Mouse (Mus musculus): ENCODE measurements around the gene Egfem1.

Egfem1 gene

DNA sequence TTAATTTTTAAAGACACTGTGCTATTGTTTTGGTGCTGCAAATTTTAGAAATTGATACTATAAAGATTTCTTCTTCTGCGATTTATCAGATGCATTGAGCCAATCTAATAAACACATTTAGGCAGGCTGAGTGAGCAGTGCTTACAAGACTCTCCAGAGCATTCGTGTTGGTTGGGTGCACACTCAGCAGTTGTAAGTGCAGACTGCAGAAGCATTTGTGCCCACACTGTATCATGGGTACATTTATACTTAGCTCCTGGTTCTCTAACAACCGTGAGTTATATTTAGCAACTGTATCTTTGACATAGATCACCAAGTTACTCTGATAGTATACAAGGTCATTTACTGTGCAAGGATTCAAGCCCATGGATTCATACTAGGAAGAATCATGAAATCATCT is 264.0 kb downstream of the Egfem1 start:
- no peak for DNase-seq

DNA sequence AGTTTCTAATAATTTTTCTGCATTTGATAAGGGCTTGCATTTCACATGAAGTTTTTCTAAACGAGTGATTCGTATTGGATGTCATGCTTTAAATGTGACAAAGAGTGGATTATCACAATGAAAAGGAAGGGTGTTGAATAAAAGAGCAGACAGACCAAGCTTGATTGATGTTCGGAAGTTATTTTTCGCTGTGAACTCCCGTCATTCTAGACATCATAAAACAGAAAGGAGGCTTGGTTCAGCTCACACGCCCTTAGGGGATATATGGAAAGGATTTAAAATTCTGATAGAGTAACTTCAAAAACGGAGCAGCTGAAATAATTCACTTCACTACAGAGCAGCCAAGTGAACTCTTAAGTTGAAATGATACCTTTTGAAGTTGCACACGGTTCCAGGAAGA is 285.1 kb downstream of the Egfem1 start:
- DNase-seq, result no peak

DNA sequence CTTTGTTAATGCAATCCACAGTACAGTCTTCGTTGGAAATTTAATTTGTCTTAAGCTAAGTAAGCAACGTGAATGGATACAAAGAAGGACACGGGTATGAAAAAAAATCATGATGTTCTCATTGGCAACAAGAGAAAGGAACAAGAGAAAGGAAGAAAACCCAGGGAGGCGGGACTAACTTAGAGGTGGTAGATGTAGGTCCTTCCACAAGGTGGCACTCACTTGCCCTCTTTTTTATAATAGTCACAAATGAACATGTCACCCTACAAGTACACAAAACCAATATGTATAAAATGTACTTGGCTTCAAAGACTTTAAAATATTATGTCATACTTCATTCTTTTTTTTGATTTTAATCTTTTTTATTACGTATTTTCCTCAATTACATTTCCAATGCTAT is 288.7 kb downstream of the Egfem1 start:
- DNase-seq, result peak; percentile 22 to 29

DNA sequence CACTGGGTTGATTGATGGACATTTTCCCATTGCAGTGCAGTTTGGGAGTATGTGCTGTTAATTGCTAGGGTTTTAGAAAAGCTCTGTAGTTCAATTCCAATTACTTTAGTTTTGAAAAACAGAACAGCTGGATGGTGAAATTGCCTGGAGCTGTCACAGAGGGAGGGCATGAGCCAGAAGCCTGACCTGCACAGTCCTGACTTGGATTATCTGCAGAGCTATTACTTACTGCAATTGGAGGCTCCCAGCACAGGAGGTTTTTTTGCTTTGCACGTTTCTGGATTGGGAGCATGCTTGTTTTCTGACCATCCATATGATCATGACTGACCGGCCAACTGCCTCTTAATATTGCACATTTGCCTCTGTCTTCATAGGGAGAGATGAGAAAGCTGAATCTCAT is 299.4 kb downstream of the Egfem1 start:
- DNase-seq, result no peak

DNA sequence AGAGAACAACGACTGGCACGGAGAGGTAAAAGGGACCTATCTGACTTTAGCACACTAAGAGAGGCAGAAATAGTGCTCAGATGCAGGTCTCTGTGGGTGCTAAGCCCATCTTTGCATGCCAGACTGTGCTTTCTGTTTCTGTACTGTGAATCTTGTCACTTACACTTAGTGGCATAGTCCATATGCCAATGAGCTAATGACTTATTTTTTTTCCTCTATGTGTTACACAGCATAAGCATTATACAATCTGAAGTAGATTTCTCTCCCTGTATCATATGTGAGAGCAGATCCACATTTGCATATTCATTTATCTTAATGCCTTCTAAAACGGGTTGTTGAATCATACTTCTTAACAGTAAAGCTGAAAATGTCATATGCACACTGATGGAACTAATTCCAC is 317.2 kb downstream of the Egfem1 start:
- DNase-seq, result no peak

DNA sequence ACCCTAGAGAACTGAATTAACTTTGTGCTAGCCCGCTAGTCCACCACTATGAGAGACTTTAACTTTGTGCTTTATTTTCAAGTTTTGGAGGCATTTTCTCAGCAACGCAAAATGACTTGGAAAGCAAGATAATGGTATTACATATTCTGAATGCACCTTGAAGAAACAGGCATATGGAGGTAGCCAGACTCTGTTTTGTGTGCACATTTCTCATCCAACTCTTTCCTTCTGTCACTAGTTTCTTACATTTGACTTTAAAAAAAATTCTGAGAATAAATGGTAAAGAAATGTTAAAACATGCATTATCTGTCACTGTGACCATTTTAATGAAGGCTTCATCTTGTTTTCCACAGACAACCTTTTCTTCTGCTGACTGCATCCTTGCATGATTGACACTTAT is 339.8 kb downstream of the Egfem1 start:
- no peak for DNase-seq

DNA sequence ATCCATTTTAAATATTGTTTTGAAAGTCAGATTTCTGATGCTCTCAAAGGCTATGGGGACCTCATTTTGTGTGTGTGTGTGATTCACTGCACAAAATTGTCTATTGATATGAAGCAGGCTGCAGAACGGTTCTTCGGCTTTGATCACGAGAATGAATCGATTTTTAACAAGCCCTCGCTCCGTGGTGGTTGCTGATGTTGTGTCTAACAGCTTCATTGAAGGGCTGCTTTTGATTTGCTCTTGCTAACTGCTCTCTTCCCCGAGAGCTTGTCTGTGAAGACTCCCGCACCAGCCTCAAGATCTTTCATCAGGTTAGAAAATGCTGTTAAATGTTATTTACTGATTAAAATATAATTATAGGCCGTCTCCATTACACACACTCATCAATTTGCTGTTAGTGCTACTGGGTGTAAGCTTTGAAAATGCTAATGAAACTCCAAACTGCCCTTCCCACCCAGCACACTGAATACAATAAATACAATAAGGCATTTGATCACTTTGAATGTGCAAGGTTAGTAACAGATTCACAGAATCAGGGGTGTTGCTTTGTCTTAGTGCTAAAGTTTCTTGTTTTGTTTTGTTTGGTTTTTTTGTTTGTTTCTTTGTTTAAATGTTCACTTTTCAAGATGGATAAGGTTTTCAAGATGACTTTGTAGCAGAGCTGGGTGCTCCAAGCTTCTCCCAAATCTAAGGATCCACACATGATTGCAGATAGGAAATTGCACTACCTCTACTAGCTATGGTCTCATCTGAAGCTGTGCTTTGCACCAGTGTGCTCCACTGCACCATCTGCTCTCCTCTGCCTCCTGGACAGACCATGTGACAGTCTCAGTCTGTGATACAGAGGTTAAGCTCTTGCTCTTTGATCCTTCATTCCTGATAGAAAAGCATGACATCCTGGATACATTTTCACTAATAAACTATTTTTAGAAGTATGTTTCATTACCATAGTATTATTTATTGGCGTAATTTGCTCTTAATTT is 350.6 kb downstream of the Egfem1 start:
- DNase-seq, result peak; percentile 19 to 29

DNA sequence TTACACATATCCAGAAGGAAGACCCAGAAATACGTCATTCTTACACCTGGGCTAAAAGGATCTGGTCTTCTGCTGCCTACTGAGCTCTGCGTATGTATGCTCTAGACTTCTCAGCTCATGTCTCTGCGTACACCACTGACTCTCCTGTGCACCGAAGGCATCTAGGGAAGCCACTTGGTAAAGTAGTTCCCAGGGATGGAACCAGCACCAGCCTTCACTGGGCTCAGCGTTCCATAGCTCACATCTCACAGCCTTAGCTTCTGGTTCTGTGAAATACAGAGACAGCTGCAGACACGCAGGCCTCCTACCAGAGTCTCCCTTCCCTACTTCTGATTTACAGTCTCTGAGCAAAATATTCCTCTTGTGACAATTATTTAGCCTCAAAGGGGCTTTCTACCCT is 361.2 kb downstream of the Egfem1 start:
- DNase-seq, result no peak

DNA sequence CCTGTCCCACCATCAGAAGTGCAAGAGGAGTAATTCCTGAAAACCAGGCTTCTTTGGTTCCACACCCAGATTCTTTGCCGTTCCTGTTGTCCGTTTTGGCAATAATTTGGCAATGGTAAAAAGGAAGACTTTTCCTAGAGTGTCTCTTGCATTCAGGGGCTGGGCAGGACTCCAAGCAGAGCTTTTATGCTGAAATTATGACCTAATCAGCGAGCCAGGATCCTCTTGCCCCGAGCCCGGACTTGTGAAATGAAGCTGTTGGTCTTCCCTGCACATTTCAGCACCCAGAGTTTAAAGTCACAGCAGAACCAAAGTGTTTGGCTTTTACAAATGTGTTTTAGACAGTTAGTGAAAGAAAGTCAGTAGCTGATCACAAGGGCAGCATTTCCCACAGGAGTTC is 362.8 kb downstream of the Egfem1 start:
- peak; percentile 66 to 70 for DNase-seq

DNA sequence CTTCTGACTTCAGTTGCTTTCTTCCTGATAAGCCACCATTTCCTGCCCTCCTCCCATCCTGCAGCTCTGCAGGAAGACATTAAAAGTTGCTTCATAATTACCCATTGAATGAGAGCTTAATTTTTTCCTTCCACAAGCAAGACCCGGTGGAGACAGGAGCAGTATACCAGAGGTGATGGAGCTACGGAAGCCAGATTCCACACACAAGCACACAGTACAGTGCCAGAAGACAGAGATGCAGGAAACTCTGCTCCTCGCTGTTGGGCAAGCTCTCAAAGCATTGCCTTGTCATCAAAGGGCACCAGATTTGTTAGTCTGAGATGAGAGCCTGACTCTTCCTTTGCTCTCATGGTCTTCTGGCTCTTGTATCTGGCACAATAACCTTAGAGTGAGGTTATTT is 364.3 kb downstream of the Egfem1 start:
- DNase-seq, result no peak

DNA sequence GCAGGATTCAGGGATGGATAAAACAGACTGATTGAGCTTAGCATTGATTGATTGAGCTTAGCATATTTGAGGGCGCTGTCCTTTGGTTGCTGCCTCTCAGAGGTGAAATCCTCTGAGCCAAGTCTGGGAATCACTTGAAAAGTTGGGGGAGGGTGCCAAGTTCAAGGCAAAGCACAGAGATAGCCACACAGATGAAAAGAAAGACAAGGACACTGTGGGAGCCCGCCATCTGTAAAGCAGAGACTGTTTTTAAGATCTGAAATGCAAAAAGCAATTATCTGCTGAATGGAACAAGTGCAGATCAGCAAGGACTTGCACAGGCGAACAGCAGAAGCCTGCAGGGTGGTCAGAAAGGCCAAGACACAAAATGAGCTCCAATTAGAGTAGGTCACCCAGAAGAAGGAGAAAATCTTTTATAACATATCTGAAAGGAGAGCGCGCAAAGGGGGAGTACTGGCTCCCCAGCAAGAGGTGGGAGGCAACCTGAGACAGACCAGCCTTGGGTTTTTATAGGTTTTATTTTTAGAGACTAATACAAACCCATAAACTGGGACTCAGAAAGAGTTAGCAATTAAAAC is 367.1 kb downstream of the Egfem1 start:
- peak in 1 of 2 experiments; percentile 5 for DNase-seq

DNA sequence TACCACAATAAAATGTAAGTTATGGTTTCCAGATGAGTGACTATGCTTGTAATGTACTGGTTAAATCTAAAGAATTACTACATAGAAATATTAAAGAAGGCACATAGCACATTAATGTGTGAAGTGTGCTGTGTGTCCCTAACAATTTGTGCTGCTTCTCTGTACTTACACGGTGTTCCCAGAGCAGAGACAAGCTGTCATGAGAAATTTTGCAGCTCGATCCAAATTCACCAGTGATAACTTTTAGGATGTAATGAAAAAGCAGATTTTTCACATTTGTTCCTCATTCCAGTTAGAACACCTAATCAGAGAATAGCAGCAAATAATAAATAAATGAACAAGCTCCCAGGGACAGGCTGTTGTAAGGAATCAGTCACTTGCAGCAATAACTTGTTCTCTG is 416.4 kb downstream of the Egfem1 start:
- no peak for DNase-seq

DNA sequence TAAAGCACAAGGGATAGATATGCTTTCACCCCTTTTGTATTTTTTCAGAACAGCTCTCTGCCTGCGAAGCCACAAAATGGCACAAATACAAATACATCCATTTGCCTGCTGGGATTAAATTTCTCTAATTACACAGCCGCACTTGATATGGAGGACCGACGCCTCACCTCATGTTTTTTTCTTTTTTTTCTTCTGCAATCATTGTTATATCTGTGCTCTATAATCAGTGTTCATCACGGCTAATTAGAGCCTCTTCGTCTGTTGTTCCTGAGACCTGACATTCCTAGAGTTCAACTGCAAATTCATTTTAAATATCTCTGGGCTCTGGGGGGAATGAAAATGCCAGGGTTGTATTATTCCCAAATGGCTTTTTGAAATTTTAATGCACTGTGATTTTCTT is 417.4 kb downstream of the Egfem1 start:
- no peak for DNase-seq

DNA sequence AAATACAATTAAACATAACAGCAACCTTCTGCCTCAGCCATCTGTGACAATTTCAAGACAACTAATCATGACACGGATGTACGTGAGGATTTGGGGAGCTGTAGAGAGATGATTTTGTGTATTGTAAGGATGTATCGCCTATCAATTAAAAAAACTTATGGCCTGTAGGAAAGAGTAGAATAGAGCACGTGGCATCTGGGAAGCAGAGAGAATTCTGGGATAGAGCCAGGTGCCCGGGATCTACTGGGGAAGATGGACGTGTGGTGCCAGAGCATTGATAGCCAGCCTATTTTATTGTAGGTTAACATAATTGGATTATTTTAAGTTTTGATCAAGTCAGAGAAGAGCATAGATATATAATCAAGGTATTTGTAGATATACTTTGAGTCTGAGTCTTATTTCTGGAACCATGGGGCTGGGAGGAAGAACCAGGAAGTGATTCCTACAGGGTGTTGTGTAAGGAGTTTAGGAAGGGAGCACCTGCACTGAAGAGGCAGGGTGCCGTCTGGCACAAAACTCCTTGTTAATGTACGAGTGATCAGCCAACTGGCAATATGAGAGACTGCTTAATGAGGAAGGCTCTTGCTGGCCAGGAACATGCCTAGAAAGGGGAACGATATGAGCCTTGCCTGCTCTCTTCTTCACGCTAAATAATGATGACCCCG is 443.6 kb downstream of the Egfem1 start:
- DNase-seq, result peak; percentile 60 to 71

DNA sequence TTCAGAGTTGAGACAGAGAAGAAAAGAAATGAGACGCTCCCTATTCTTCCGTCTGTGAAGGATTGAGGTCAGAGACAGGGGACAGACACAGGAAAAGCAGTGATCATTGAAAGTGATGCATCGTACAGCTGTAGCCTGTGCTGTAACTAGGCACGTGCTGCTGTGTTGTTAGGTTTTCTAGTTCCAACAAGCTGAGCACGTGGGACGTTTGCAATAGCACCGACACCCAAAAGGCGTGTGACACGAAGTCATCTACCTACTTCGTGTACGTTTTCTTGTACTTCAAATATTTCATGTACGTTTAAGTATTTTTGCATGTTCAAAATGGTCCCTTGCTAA is 444.1 kb downstream of the Egfem1 start:
- DNase-seq, result no peak

DNA sequence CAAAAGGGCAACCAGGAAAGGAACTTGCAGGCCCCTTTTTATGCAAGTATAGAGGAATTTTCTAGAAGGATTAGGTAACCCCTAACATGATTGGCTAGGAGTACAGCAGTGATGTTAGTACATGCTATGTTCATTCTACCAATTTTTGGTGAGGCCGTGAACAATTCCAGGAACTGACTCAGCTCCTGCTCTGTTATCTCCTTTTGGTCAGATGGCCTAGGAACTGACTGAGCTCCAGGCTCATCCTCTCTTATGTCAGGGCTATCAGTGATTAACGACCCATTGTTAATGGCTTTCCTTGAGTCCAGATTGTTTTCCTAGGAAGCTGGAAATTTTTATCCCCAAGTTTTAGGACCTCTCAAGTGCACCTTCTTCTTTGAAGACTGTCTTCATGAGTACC is 457.4 kb downstream of the Egfem1 start:
- DNase-seq, result no peak

DNA sequence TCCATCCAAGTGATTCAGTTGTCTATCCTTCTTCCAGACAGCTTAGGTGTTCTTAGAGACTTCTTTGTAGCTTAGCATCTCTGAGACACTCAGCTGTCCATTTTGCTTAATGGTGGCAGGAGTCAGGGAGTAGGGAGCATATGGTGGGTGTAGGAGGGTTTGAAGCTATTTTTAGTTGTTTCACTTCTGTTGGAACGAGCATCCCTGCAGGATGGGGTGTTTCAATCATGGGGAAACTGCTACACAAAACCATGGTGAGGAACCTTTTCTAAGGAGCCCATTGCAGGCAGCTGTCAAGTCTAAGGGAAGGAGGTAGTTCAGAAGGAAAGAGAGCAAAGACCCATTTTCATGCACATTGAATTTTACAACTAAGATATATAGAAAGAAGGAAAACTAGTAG is 458.1 kb downstream of the Egfem1 start:
- DNase-seq, result no peak

DNA sequence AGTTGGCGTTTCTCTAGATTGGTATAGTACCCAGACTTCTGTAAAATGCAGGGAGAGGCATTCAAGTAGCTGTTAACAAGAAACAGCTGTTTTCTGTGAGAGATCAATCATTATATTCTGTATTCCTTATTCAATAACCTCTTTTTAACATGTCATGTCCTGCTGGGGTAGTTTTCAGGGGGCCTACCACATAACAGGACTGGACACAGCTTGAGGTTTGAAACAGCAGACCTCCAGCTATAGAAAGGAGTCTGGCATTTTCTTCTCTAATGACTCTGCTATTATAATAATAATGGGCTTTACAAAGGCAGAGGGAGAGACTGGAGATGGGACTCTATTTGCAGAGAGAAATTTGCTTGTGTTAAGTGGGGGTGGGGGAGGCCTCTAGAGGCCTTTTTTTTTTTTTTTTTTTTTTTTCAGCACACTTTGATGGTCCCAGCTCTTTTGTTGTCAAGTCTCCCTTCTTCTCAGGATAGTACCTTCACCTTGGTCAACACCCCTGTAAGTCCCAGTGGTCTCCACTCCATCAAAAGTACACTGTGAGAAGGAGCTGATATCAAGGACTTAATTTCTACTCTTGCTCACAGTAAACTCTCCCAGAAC is 459.8 kb downstream of the Egfem1 start:
- no peak for DNase-seq

DNA sequence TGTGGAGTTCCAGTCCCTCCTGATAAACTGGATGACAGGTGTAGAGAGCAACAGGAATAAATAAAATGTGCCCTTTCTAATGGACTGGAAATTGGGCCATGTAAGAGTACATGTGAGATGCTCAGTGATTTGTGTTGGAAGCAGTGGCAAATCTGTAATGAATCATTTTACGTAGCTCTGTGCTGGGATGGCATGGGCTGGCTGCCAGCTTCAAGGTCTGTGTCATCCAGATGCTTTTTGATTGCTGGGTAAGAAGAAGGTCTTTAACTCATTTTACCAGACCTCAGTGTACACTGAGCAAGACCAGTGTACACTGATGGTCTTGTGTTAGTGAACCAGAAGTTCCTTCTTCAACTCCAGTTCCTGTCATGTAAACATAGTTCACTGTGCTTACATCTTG is 462.2 kb downstream of the Egfem1 start:
- no peak for DNase-seq

DNA sequence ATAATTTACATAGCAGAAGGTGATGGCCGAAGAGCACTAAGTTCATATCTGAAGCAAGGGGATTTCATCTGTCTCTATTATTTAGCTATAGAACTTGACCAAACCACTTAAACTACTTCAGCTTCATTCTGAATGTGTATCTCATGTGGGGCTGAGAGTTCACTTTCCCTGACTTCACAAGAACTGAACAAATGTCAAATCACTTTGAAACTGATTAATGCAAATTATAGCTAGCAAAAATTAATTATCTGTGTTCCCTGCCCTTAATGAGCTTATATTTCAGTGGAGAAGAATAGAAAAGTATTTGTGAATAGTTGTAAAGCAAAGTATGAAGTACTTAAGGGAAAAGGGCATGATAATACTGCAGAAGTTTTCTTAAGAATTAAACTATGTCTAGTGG is 481.3 kb downstream of the Egfem1 start:
- DNase-seq, result no peak

DNA sequence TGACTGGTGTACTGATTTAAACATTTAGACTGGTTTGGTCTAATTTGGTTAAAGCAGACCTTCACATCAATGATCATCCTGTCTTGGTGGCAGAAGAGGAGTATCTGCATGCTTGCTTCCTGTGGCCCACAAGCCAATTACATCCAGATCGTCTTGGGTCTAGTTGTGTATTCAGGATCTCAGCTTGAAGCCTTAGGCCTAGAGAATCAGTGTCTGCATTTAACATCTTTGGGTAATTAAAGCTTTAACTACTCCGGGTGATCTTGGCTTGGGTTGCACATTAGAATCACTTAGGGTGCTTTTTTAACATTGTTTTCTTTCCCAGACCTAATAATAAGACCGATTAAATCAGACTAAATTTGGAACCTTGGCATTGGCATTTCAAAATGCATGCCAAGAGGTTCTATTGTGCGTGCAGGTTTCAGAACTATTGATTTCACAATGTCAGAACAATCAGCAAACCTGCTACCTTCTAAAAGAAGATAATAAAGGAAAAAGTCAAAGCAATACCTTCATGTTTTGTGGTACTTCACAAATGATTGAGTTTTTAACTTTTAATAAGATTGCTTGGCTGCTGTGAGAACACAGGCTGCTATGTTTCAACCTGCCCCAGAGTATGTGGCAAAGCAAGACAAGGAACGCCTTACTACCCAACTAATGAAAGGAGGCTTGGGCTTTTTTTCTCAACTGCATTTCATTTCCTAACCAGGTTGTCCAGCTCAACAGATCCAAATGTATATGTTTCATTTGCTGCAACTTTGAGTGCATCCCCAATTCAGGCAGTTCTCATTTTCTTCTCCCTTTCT is 496.4 kb downstream of the Egfem1 start:
- DNase-seq, result no peak

DNA sequence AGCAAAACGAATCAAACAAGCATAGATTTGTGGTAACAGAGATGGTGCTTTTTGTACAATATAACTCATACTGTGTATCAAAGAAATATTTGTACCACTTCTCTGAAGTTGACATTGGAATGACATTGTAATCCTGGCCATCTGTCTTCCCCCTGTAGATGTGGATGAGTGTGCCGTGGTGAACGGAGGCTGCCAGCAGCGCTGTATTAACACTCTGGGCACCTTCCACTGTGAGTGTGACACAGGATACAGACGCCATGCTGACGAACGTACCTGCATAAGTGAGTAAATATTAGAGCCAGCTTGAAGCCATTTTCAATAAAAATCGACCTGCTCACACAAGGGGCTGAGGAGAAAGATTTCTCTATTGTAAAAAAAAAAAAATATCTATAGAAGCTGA is 500.9 kb downstream of the Egfem1 start:
- DNase-seq, result peak; percentile 56 to 65

DNA sequence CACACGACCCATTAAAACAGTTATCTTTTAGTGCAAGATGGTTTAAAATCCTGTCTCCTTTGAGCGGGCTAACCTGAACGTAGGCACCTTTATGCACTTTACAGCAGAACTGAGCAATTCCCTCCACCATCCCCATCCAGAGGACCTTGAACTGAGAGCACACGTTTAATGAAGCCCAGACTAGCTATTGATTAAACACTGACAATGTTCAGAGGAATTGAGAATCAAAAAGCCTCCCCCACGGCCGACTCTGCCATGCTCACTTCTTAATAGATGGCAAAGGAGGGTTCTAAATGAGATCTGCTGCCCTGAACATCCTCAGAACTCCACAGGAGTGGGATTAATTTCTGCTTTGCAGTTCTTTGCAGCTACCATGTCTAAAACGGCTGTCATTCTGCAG is 520.3 kb downstream of the Egfem1 start:
- DNase-seq, result no peak

All from cerebellum, postnatal 10 days (tissue).